Mouse (Mus musculus) lung, postnatal 25 days (tissue): Measurements from ENCODE around the gene Ripk1.

Experiments
- DNase-seq: peaks from one replicate; pipeline ENCODE4 v3.0.0; 2022; ENCODE audit warnings: low spot score

Gene Ripk1

DNA sequence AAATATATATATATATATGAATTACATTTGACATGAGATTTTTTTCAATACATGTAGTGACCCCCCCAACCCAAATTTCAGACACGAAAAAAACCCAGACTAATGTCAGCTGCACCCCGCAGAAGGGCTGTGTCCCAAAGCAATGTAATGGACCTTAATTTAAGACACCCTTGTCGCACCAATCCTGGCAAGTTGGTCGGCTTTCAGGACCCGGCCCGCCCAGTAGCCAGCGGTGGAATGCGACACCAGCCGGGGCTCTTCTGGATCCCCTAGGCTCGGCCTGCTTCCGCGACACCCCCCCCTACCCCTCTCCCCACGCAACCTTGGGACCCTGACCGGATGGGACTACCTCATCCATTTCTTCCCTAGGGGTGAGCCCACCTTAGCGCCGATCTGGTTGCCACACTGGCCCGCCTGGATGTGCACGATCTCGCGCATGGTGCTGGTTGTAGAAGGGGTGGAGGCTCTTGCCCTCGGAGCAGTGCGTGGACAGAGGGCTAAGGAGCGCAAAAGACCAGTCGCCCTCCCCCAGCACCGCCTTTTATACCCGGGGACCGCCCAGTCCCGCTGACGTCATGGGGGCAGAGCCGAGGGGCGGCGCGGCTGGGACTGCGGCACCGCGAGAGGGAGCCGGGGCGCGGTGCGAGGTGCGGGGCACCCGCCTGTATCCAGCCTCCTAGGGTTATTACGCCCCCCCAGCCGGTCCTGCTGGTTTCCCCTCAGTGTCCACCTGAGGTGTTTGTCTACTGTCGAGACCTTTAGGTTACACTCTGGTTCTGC lies 75.5 kb downstream of the Ripk1 start, which contains the start of gene Tubb2a:
TSS of gene Tubb2a (minus strand) at position 516 of the 780 bp plus-strand sequence.
- peak; percentile 94 for DNase-seq

GRCm38 (mm10) chr13:34078500-34079280 lies 76.5 kb downstream of the Ripk1 start:
- no peak for DNase-seq

DNA sequence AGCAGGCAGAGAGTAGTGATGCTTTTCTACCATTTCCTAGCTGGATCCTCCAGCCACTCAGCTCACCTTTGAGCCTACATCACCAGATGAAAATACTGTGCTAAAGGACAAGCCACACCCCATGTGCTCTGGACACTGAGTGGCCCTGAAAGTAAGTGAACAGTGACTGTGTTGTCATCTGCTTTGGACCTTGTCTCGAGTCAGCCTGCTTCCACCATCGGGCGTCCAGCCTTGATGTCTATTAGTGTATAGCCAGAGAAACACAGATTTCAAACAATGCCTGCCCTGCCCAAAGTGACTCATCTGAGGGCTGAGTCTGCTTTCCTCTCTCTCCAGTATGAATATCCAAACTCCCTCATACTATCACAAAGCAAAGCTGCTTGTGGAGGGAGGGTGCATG lies 77.6 kb downstream of the Ripk1 start:
- DNase-seq = no peak

DNA sequence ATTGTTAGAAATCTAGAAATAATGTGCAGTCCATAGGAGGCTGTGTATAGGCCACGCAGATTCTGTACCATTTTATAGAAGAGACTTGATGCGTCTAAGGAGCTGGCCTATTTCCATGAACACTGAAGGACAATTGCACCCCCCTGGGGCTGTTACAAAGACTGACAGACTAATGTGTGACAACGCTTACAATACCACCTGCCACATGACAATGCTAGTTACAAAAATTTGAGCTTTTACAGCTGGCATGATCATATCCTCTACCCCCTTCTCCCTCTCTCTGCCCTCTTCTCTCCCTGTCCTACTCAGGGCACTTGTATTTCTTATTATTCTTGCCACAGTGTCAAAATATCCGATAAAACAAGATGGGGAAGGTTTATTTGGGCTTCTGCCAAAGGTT lies 79.8 kb downstream of the Ripk1 start:
- no peak for DNase-seq

DNA sequence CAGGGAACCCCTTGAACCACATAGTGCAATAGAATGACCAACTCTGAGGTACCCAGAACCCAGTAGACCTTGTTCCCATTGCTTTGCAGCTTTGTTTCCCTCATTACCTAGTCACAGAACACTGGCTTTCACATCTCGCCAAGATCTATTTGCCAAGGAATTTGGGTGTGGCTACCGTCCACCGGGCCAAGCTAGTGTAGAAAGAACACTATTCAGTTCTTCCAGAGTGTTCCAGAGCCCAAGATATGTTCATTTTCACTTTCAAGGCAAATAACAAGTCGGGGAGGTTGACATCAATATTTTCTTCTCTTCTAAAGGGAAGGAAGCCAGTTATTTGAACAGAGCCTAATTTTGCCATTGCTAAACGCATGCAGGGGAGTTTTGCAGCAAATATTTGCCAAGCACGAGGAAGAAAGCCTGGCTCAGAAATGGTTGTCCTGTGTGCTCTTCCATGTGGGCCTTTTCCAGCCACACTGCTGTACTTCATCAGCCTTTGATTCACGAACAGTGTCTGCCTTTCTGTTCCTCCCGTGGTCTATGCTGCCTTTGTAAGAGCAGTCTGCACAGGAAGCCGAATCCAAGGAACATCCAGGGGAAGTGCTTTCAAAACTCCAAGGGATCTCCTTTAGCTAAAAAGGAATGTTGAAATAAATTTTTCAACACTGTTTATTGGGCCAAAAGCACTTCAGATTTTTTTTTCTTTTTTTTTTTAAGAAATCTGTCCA lies 82.0 kb downstream of the Ripk1 start:
- DNase-seq = peak; percentile 80
